Mouse (Mus musculus) limb, embryonic 14.5 days (tissue): ENCODE results near the gene Mrpl11. TPM values are rescaled to one million over a fixed set of nuclear protein-coding genes. Genes with fewer than 3 reads are reported as not detected.
"Not testable (repeated sequence)": the region's sequence is repeated elsewhere in the genome, so short reads cannot be mapped to it uniquely, and the experiment has no call there.

Experiments used
- ATAC-seq: fragments of 200-750 bp; cut with Nextera tagmentation; 2 replicates; pipeline ENCODE4 v1.8.0; 2017; ENCODE audit warnings: low read depth, moderate number of reproducible peaks, moderate TSS enrichment; ENCODE audit not compliant: low FRiP score
- DNase-seq: peaks from one replicate; pipeline ENCODE4 v3.0.0-alpha.2; 2015; ENCODE audit warnings: low spot score
- H3K27ac ChIP-seq: fragments of 300-500 bp; sonication (generic); replicated peaks from 2 replicates; pipeline ENCODE4 v1.5.1; 2014; ENCODE audit warnings: low read depth, mild to moderate bottlenecking, low read length, moderate library complexity, mixed read lengths
- H3K27me3 ChIP-seq: fragments of 300-500 bp; sonication (generic); 2 replicates; pipeline ENCODE4 v1.6.1; 2014; ENCODE audit warnings: low read length, mixed read lengths; ENCODE audit not compliant: control insufficient read depth, insufficient read depth
- H3K36me3 ChIP-seq: fragments of 300-500 bp; sonication (generic); 2 replicates; pipeline ENCODE4 v1.6.1; 2014; ENCODE audit warnings: mild to moderate bottlenecking, low read length, moderate library complexity, mixed read lengths; ENCODE audit not compliant: control insufficient read depth, insufficient read depth
- H3K4me1 ChIP-seq: fragments of 300-500 bp; sonication (generic); 2 replicates; pipeline ENCODE4 v1.6.1; 2014; ENCODE audit warnings: antibody characterized with exemption, low read length, mixed read lengths; ENCODE audit not compliant: control insufficient read depth, insufficient read depth
- H3K4me2 ChIP-seq: fragments of 300-500 bp; sonication (generic); replicated peaks from 2 replicates; pipeline ENCODE4 v1.6.1; 2014; ENCODE audit warnings: low read depth, mild to moderate bottlenecking, low read length, moderate library complexity; ENCODE audit not compliant: severe bottlenecking
- H3K4me3 ChIP-seq: fragments of 300-500 bp; sonication (generic); replicated peaks from 2 replicates; pipeline ENCODE4 v1.5.1; 2014; ENCODE audit warnings: low read length
- H3K9ac ChIP-seq: fragments of 300-500 bp; sonication (generic); 2 replicates; pipeline ENCODE4 v1.6.1; 2014; ENCODE audit warnings: mild to moderate bottlenecking, low read depth, low read length, moderate library complexity; ENCODE audit not compliant: severe bottlenecking
- H3K9me3 ChIP-seq: fragments of 300-500 bp; sonication (generic); 2 replicates; pipeline ENCODE4 v1.6.1; 2016; ENCODE audit warnings: low read length; ENCODE audit not compliant: control insufficient read depth
- POLR2A ChIP-seq: fragments of 200-500 bp; IDR thresholded peaks from 2 replicates; pipeline ENCODE4 v1.8.0; 2012; ENCODE audit warnings: inconsistent platforms, mild to moderate bottlenecking, moderate library complexity, borderline replicate concordance; ENCODE audit not compliant: insufficient read depth, insufficient read length; ENCODE audit errors: extremely low read depth
- WGBS: fragments of 180-500 bp; shearing (Covaris S2); extraction: QIAGEN DNeasy Blood & Tissue Kit; methylation state at CpG from one replicate; pipeline ENCODE4 v1.1.7; 2014; 5-methylcytosine and 5-hydroxymethylcytosine counted together
- polyA plus RNA-seq, 2 experiments: library from polyadenylated mRNA; depleted of rRNA in 1 of 2; stranded (reverse) in 1 of 2; unstranded in 1 of 2; fragments of >200 nt; fragmentation: Nextera tagmentation in 1 of 2; extraction: Ambion mirVana in 1 of 2; gene quantifications; 2 replicates each; pipeline versions ENCODE4 v1.2.1 to v1.2.3; 2012 to 2014

Gene Mrpl11
- polyA plus RNA-seq, 2 experiments: 74.3 to 105 TPM

GRCm38 (mm10) chr19:4943253-4943588 is 18.7 kb upstream of the Mrpl11 start:
- H3K9me3 ChIP-seq: no peaks in the 10 kb centered on the region
- no peaks in the 10 kb centered on the region for H3K36me3 ChIP-seq
- H3K27me3 ChIP-seq: no peaks in the 10 kb centered on the region
- ATAC-seq: peak; percentile 60
- no peak for DNase-seq
- H3K9ac ChIP-seq: peak overlapping the region; percentile 66
- 5% methylated on average over 13 of the region's 13 CpGs for WGBS
- peaks cover 9% of the 10 kb centered on the region for H3K4me1 ChIP-seq
- no peak for TF ChIP-seq POLR2A
- peak overlapping the region; percentile 67 for H3K4me3 ChIP-seq
- H3K27ac ChIP-seq: no peak overlapping the region
- H3K4me2 ChIP-seq: peak overlapping the region; percentile 87

GRCm38 (mm10) chr19:4945540-4945939 is 16.4 kb upstream of the Mrpl11 start:
- WGBS: 37% methylated on average over 6 of the region's 6 CpGs
- TF ChIP-seq POLR2A: no peak
- Histone ChIP-seq H3K27me3 (no peaks in the 10 kb centered on the region), H3K4me2 (no peak overlapping the region), H3K9ac (no peak overlapping the region), H3K27ac (no peak overlapping the region), H3K4me3 (no peak overlapping the region), H3K4me1 (peaks cover 9% of the 10 kb centered on the region), H3K9me3 (no peaks in the 10 kb centered on the region), H3K36me3 (no peaks in the 10 kb centered on the region)
- ATAC-seq: no peak
- no peak for DNase-seq

GRCm38 (mm10) chr19:4948641-4949040 is 13.3 kb upstream of the Mrpl11 start:
- not testable (repeated sequence) for H3K4me3 ChIP-seq, H3K4me2 ChIP-seq, H3K9ac ChIP-seq, H3K36me3 ChIP-seq, H3K4me1 ChIP-seq, ATAC-seq, H3K27me3 ChIP-seq, H3K9me3 ChIP-seq, H3K27ac ChIP-seq, DNase-seq
- WGBS: 80% methylated on average over 9 of the region's 9 CpGs

GRCm38 (mm10) chr19:4968236-4968635 is 6.3 kb downstream of the Mrpl11 start:
- Histone ChIP-seq H3K36me3 (peaks cover 36% of the 10 kb centered on the region), H3K9ac (no peak overlapping the region), H3K4me1 (no peaks in the 10 kb centered on the region), H3K27me3 (no peaks in the 10 kb centered on the region), H3K27ac (no peak overlapping the region), H3K4me2 (no peak overlapping the region), H3K4me3 (no peak overlapping the region), H3K9me3 (no peaks in the 10 kb centered on the region)
- no peak for TF ChIP-seq POLR2A
- 79% methylated on average over 2 of the region's 2 CpGs for WGBS
- DNase-seq (no peak), ATAC-seq (no peak)

GRCm38 (mm10) chr19:4981767-4982166 is 19.8 kb downstream of the Mrpl11 start:
- H3K27ac ChIP-seq: no peak overlapping the region
- DNase-seq (no peak), ATAC-seq (no peak)
- H3K36me3 ChIP-seq: no peaks in the 10 kb centered on the region
- H3K9ac ChIP-seq: no peak overlapping the region
- no peak overlapping the region for H3K4me3 ChIP-seq
- H3K4me2 ChIP-seq: no peak overlapping the region
- no peaks in the 10 kb centered on the region for H3K4me1 ChIP-seq
- no peaks in the 10 kb centered on the region for H3K9me3 ChIP-seq
- H3K27me3 ChIP-seq: peaks cover 18% of the 10 kb centered on the region; the same call in 1 of the 2 replicates
- TF ChIP-seq POLR2A: no peak

- ATAC-seq: no peak
- no peak overlapping the region for H3K9ac ChIP-seq
- H3K4me2 ChIP-seq: no peak overlapping the region
- H3K9me3 ChIP-seq: no peaks in the 10 kb centered on the region
- H3K27ac ChIP-seq: no peak overlapping the region
- H3K4me3 ChIP-seq: no peak overlapping the region
- no peak for TF ChIP-seq POLR2A
- WGBS: 4% methylated on average over 13 of the region's 13 CpGs
- peak; percentile 90 for DNase-seq
- no peaks in the 10 kb centered on the region for H3K4me1 ChIP-seq
- H3K27me3 ChIP-seq: peaks cover 48% of the 10 kb centered on the region
- H3K36me3 ChIP-seq: no peaks in the 10 kb centered on the region
Observed at GRCm38 (mm10) chr19:4989013-4989412, 27.1 kb downstream of the Mrpl11 start.
